Mouse (Mus musculus): Measurements from ENCODE around the gene AF067061. TPM values are rescaled to one million over a fixed set of nuclear protein-coding genes. Genes with fewer than 3 reads are reported as not detected.
"Not testable (repeated sequence)": the region's sequence is repeated elsewhere in the genome, so short reads cannot be mapped to it uniquely, and the experiment has no call there.

AF067061 gene
- polyA plus RNA-seq (2021): 0.12 TPM

- DNase-seq (ENCODE audit: low read depth, low spot score); ATAC-seq; H3K27me3 ChIP-seq; CTCF ChIA-PET; in situ Hi-C loops (cut with MboI; ENCODE audit: low pct_unique_long_range_greater_than_20kb); POLR2A ChIA-PET: not testable (repeated sequence)
Observed at GRCm38 (mm10) chr13:120262870-120263269, at the start of gene AF067061. AF067061 (plus strand) TSS chr13:120263114.

GRCm38 (mm10) chr13:120215847-120216246 is 47.1 kb upstream of the AF067061 start, which contains the start of gene Gm21762:
Gm21762 (minus strand) TSS chr13:120215947.
- ATAC-seq; DNase-seq (ENCODE audit: low read depth, low spot score); CTCF ChIA-PET; in situ Hi-C loops (cut with MboI; ENCODE audit: low pct_unique_long_range_greater_than_20kb); H3K27me3 ChIP-seq; POLR2A ChIA-PET: not testable (repeated sequence)

GRCm38 (mm10) chr13:120220922-120221321 is 42.0 kb upstream of the AF067061 start:
- POLR2A ChIA-PET; DNase-seq (ENCODE audit: low read depth, low spot score); in situ Hi-C loops (cut with MboI; ENCODE audit: low pct_unique_long_range_greater_than_20kb); ATAC-seq; H3K27me3 ChIP-seq; CTCF ChIA-PET: not testable (repeated sequence)

GRCm38 (mm10) chr13:120223012-120223659 is 39.8 kb upstream of the AF067061 start:
- ATAC-seq; H3K27me3 ChIP-seq; in situ Hi-C loops (cut with MboI; ENCODE audit: low pct_unique_long_range_greater_than_20kb); POLR2A ChIA-PET; DNase-seq (ENCODE audit: low read depth, low spot score); CTCF ChIA-PET: not testable (repeated sequence)

GRCm38 (mm10) chr13:120231798-120232197 is 31.1 kb upstream of the AF067061 start:
- in situ Hi-C loops (cut with MboI; ENCODE audit: low pct_unique_long_range_greater_than_20kb); POLR2A ChIA-PET; H3K27me3 ChIP-seq; DNase-seq (ENCODE audit: low read depth, low spot score); ATAC-seq; CTCF ChIA-PET: not testable (repeated sequence)

GRCm38 (mm10) chr13:120232447-120233049 is 30.4 kb upstream of the AF067061 start:
- POLR2A ChIA-PET; H3K27me3 ChIP-seq; DNase-seq (ENCODE audit: low read depth, low spot score); ATAC-seq; in situ Hi-C loops (cut with MboI; ENCODE audit: low pct_unique_long_range_greater_than_20kb); CTCF ChIA-PET: not testable (repeated sequence)

GRCm38 (mm10) chr13:120238811-120239210 is 24.1 kb upstream of the AF067061 start, which contains the start of gene Gm21731:
Gm21731 (plus strand) TSS chr13:120239111.
- CTCF ChIA-PET; DNase-seq (ENCODE audit: low read depth, low spot score); H3K27me3 ChIP-seq; ATAC-seq; POLR2A ChIA-PET; in situ Hi-C loops (cut with MboI; ENCODE audit: low pct_unique_long_range_greater_than_20kb): not testable (repeated sequence)

GRCm38 (mm10) chr13:120251208-120251924 is 11.5 kb upstream of the AF067061 start:
- POLR2A ChIA-PET; in situ Hi-C loops (cut with MboI; ENCODE audit: low pct_unique_long_range_greater_than_20kb); ATAC-seq; DNase-seq (ENCODE audit: low read depth, low spot score); H3K27me3 ChIP-seq; CTCF ChIA-PET: not testable (repeated sequence)

- DNase-seq (ENCODE audit: low read depth, low spot score); CTCF ChIA-PET; in situ Hi-C loops (cut with MboI; ENCODE audit: low pct_unique_long_range_greater_than_20kb); POLR2A ChIA-PET; ATAC-seq; H3K27me3 ChIP-seq: not testable (repeated sequence)
Observed at GRCm38 (mm10) chr13:120258817-120259658, 3.9 kb upstream of the AF067061 start.

- POLR2A ChIA-PET; H3K27me3 ChIP-seq; DNase-seq (ENCODE audit: low read depth, low spot score); in situ Hi-C loops (cut with MboI; ENCODE audit: low pct_unique_long_range_greater_than_20kb); ATAC-seq; CTCF ChIA-PET: not testable (repeated sequence)
Observed at GRCm38 (mm10) chr13:120259718-120260117, 3.2 kb upstream of the AF067061 start.

GRCm38 (mm10) chr13:120277837-120278236 is 14.9 kb downstream of the AF067061 start:
- H3K27me3 ChIP-seq; POLR2A ChIA-PET; DNase-seq (ENCODE audit: low read depth, low spot score); in situ Hi-C loops (cut with MboI; ENCODE audit: low pct_unique_long_range_greater_than_20kb); CTCF ChIA-PET: not testable (repeated sequence)
- peak; percentile 44 for ATAC-seq

Measured in Patski (cell line).